Mouse (Mus musculus): Measurements from ENCODE around the gene Snrpd3. TPM values are rescaled to one million over a fixed set of nuclear protein-coding genes. Genes with fewer than 3 reads are reported as not detected.

The Snrpd3 gene
- polyA plus RNA-seq, 1 experiment, result 43.7 TPM

GRCm38 (mm10) chr10:75530322-75530721 lies 13.0 kb downstream of the Snrpd3 start:
- Histone ChIP-seq H3K27ac (ENCODE audit: insufficient read depth, low read length) (no peak overlapping the region), H3K4me1 (ENCODE audit: control insufficient read depth, insufficient read depth, low read length) (peaks cover 1% of the 10 kb centered on the region; the same call in 1 of the 2 replicates), H3K4me3 (ENCODE audit: insufficient read depth, low read length) (no peak overlapping the region)
- TF ChIP-seq CTCF (IDR thresholded peaks at IDR 0.05; ENCODE audit: extremely low read depth, insufficient read depth, low read length), result no peak
- no peak for TF ChIP-seq POLR2A (IDR thresholded peaks at IDR 0.05; ENCODE audit: extremely low read depth, insufficient read depth, low read length)

- peaks cover 1% of the 10 kb centered on the region; the same call in 1 of the 2 replicates for H3K4me1 ChIP-seq (ENCODE audit: control insufficient read depth, insufficient read depth, low read length)
- no peak overlapping the region for H3K27ac ChIP-seq (ENCODE audit: insufficient read depth, low read length)
- TF ChIP-seq CTCF (IDR thresholded peaks at IDR 0.05; ENCODE audit: extremely low read depth, insufficient read depth, low read length) (no peak), POLR2A (IDR thresholded peaks at IDR 0.05; ENCODE audit: extremely low read depth, insufficient read depth, low read length) (no peak)
- no peak overlapping the region for H3K4me3 ChIP-seq (ENCODE audit: insufficient read depth, low read length)
These were observed 14.3 kb downstream of the Snrpd3 start for GRCm38 (mm10) chr10:75531532-75532090.

DNA sequence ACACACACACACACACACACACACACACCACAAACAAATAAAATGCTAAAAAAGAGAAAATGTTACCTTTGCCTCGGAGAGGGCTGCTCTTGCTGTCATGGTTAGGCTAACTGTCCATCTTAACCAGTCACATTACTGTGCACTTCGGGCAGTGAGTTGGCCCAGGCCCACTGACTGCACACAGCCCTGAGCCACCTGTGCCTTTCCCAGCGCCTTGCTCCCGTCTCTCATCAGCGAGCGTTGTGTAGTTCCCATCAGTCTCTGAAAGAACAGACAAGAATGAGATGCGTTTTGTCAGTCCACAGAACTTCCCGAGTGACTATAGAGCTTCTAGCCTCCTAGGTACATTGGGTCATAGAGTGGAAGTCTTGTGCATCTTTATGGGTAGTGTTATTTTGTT lies 16.9 kb downstream of the Snrpd3 start:
- H3K27ac ChIP-seq (ENCODE audit: insufficient read depth, low read length), result no peak overlapping the region
- H3K4me3 ChIP-seq (ENCODE audit: insufficient read depth, low read length), result no peak overlapping the region
- TF ChIP-seq CTCF (IDR thresholded peaks at IDR 0.05; ENCODE audit: extremely low read depth, insufficient read depth, low read length), result no peak
- no peak for TF ChIP-seq POLR2A (IDR thresholded peaks at IDR 0.05; ENCODE audit: extremely low read depth, insufficient read depth, low read length)
- peaks cover 1% of the 10 kb centered on the region; the same call in 1 of the 2 replicates for H3K4me1 ChIP-seq (ENCODE audit: control insufficient read depth, insufficient read depth, low read length)

DNA sequence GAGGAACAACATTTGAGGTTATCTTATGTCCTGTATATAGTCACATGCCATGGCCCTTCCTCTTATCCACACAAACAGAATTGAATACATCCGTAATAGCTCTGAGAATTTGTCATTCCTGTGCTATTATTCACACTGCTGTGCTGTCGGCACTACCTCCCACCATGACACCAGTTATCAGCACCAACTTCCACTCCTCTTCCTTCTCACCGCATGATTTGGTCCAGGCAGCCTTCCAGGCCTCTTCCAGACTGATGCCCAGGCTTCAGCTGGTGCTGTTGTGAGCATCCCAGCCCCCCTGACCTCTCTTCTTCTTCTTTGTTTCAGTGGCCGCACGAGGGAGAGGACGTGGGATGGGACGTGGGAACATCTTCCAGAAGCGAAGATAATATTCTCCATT lies 17.6 kb downstream of the Snrpd3 start:
- peaks cover 1% of the 10 kb centered on the region; the same call in 1 of the 2 replicates for H3K4me1 ChIP-seq (ENCODE audit: control insufficient read depth, insufficient read depth, low read length)
- no peak overlapping the region for H3K27ac ChIP-seq (ENCODE audit: insufficient read depth, low read length)
- H3K4me3 ChIP-seq (ENCODE audit: insufficient read depth, low read length), result no peak overlapping the region
- TF ChIP-seq CTCF (IDR thresholded peaks at IDR 0.05; ENCODE audit: extremely low read depth, insufficient read depth, low read length) (no peak), POLR2A (IDR thresholded peaks at IDR 0.05; ENCODE audit: extremely low read depth, insufficient read depth, low read length) (no peak)

DNA sequence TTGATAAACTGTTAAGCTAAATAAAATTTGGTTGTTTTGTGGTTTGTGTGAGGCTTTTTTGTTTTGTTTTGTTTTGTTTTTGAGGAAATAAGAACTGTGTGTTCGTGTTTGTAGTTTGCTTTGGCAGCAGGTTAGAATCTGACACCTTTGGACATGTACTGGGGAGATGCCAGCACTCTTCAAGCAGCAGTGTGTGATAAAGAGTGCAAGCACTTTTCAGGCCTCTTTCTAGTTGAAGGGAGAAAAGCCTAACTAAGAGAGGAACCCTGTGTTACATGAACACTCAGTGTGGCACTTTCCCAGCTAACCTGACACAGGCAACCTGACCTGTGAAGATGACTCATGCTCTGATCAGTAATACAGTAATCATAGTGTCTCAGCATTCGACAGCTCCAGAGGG lies 18.1 kb downstream of the Snrpd3 start:
- Histone ChIP-seq H3K4me1 (ENCODE audit: control insufficient read depth, insufficient read depth, low read length) (peaks cover 1% of the 10 kb centered on the region; the same call in 1 of the 2 replicates), H3K27ac (ENCODE audit: insufficient read depth, low read length) (no peak overlapping the region), H3K4me3 (ENCODE audit: insufficient read depth, low read length) (no peak overlapping the region)
- TF ChIP-seq CTCF (IDR thresholded peaks at IDR 0.05; ENCODE audit: extremely low read depth, insufficient read depth, low read length), result no peak

GRCm38 (mm10) chr10:75536123-75536522 lies 18.8 kb downstream of the Snrpd3 start:
- Histone ChIP-seq H3K4me3 (ENCODE audit: insufficient read depth, low read length) (no peak overlapping the region), H3K27ac (ENCODE audit: insufficient read depth, low read length) (no peak overlapping the region), H3K4me1 (ENCODE audit: control insufficient read depth, insufficient read depth, low read length) (peaks cover 1% of the 10 kb centered on the region; the same call in 1 of the 2 replicates)
- TF ChIP-seq CTCF (IDR thresholded peaks at IDR 0.05; ENCODE audit: extremely low read depth, insufficient read depth, low read length) (no peak), POLR2A (IDR thresholded peaks at IDR 0.05; ENCODE audit: extremely low read depth, insufficient read depth, low read length) (no peak)

- TF ChIP-seq CTCF (IDR thresholded peaks at IDR 0.05; ENCODE audit: extremely low read depth, insufficient read depth, low read length) (no peak), POLR2A (IDR thresholded peaks at IDR 0.05; ENCODE audit: extremely low read depth, insufficient read depth, low read length) (no peak)
- Histone ChIP-seq H3K4me1 (ENCODE audit: control insufficient read depth, insufficient read depth, low read length) (no peaks in the 10 kb centered on the region; the same call in 1 of the 2 replicates), H3K27ac (ENCODE audit: insufficient read depth, low read length) (no peak overlapping the region), H3K4me3 (ENCODE audit: insufficient read depth, low read length) (no peak overlapping the region)
These were observed 30.6 kb downstream of the Snrpd3 start for GRCm38 (mm10) chr10:75547901-75548300.

DNA sequence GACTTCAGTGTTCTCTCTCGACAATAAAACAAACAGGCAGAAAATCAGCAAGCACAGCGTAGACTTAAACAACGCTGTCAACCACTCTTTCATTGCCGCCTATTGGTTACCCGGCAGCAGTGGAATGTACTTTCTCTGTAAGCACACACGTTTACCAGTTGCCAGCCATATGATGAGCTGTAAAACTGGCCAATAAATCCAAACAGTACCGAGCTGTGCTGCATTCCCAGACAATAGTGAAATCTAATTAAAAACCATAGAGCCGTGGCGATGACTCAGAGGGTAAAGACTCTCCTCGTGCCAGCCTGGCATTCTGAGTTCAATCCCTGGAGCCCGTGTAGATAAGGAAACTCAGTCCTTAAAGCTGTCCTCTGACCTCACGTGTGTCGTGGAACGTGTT lies 31.1 kb downstream of the Snrpd3 start:
- no peak overlapping the region for H3K27ac ChIP-seq (ENCODE audit: insufficient read depth, low read length)
- H3K4me1 ChIP-seq (ENCODE audit: control insufficient read depth, insufficient read depth, low read length), result no peaks in the 10 kb centered on the region; the same call in 1 of the 2 replicates
- H3K4me3 ChIP-seq (ENCODE audit: insufficient read depth, low read length), result no peak overlapping the region
- no peak for TF ChIP-seq POLR2A (IDR thresholded peaks at IDR 0.05; ENCODE audit: extremely low read depth, insufficient read depth, low read length)
- no peak for TF ChIP-seq CTCF (IDR thresholded peaks at IDR 0.05; ENCODE audit: extremely low read depth, insufficient read depth, low read length)

- H3K27ac ChIP-seq (ENCODE audit: insufficient read depth, low read length), result no peak overlapping the region
- TF ChIP-seq POLR2A (IDR thresholded peaks at IDR 0.05; ENCODE audit: extremely low read depth, insufficient read depth, low read length), result no peak
- no peak for TF ChIP-seq CTCF (IDR thresholded peaks at IDR 0.05; ENCODE audit: extremely low read depth, insufficient read depth, low read length)
- H3K4me3 ChIP-seq (ENCODE audit: insufficient read depth, low read length), result no peak overlapping the region
- H3K4me1 ChIP-seq (ENCODE audit: control insufficient read depth, insufficient read depth, low read length), result no peaks in the 10 kb centered on the region; the same call in 1 of the 2 replicates
These were observed 32.5 kb downstream of the Snrpd3 start for GRCm38 (mm10) chr10:75549886-75550285.

GRCm38 (mm10) chr10:75551175-75551574 lies 33.8 kb downstream of the Snrpd3 start:
- TF ChIP-seq CTCF (IDR thresholded peaks at IDR 0.05; ENCODE audit: extremely low read depth, insufficient read depth, low read length) (no peak), POLR2A (IDR thresholded peaks at IDR 0.05; ENCODE audit: extremely low read depth, insufficient read depth, low read length) (no peak)
- Histone ChIP-seq H3K4me1 (ENCODE audit: control insufficient read depth, insufficient read depth, low read length) (no peaks in the 10 kb centered on the region; the same call in 1 of the 2 replicates), H3K4me3 (ENCODE audit: insufficient read depth, low read length) (no peak overlapping the region), H3K27ac (ENCODE audit: insufficient read depth, low read length) (no peak overlapping the region)
